Mouse (Mus musculus) left cerebral cortex, adult 2 months (tissue): Measurements from ENCODE around the gene Myo18a. TPM values are rescaled to one million over a fixed set of nuclear protein-coding genes. Genes with fewer than 3 reads are reported as not detected.

Experiments
- DNase-seq, 2 experiments: peaks; one replicate each; pipeline ENCODE4 v3.0.0; 2021 to 2022; ENCODE audit warnings: low spot score in 2 of 2, mixed read lengths in 1 of 2; ENCODE audit errors: extremely low spot score in 1 of 2
- H3K27ac ChIP-seq: fragments of 200-600 bp; 2 replicates; pipeline ENCODE4 v1.8.1; 2022
- H3K4me3 ChIP-seq: fragments of 200-600 bp; 2 replicates; pipeline ENCODE4 v1.8.1; 2022
- CTCF ChIP-seq: fragments of 200-600 bp; IDR thresholded peaks from 2 replicates; pipeline ENCODE4 v1.8.1; 2022; ENCODE audit warnings: antibody characterized with exemption, mild to moderate bottlenecking, moderate library complexity
- intact Hi-C: fragments of 180-260 bp; cut with DNase I; formaldehyde crosslinking; loops from one replicate; pipeline ENCODE4 v1.15.1; 2025
- total RNA-seq, 2 experiments: library from RNA; stranded (reverse); gene quantifications; 2 replicates each; pipeline ENCODE4 v1.2.3; 2021

Myo18a gene
- total RNA-seq, 2 experiments from 2014 or later: 164 to 169 TPM

DNA sequence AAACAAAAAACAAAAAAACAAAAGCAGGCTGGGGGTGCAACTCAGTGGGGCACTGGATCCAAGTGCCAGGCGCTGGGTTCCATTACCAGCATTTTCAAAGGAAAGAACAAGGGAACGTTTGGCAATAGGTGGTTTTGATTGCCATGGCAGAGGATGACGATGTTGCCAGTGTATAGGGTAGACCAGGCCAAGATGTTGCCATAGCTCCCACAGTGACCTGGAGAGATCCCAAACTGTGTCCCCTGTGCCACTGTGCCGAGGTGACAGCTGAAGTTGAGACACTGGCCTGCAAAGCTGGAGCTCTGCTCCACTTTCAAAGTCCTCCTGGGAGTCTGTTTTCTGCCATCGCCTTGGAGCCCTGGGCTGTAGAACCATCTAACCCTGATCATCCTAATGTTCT, 14.1 kb upstream of the Myo18a start:
- DNase-seq: no peak
- H3K4me3 ChIP-seq: no peak overlapping the region
- intact Hi-C loops: no loop called here
- no peak overlapping the region for H3K27ac ChIP-seq
- no peak for TF ChIP-seq CTCF

DNA sequence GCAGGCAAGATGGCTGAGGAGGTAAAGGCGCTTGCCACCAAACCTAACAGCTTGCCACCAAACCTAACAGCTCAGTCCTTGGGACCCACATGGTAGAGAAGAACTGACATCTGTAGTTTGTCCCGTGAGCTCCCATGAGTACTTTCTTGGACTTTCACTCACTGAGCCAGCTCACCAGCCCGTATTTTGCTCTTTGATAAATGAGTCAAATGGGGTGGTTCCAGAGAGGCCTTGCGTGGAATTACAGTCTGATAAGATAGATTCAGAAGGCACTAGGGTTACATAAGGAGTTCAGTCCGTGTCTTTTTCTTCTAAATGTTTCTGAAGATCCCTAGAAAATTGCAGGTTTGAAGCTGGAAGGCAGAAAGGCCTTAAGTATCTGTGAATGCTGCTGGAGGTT, 10.5 kb upstream of the Myo18a start:
- intact Hi-C loops: no loop called here
- no peak for DNase-seq
- Histone ChIP-seq H3K27ac (no peak overlapping the region), H3K4me3 (no peak overlapping the region)
- no peak for TF ChIP-seq CTCF

DNA sequence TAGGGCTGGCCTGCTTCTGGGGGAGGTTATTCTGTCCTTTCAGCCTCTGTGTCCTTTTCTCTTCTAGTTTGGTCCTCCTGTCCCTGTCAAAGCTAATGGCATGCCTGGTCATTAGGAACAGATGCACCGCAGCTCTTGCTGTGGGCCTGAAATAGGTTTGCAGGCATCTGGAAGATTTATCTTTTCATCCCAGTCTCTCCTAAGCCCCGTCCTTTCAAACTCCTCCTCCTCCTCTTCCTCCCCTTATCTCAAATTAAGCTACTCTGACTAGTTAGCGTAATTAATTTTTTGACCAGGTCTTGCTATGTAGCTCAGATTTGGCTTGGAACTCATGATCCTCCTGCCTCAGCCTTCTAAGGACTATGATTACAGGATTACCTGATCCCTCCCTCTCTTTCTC, 9.6 kb upstream of the Myo18a start:
- no peak for DNase-seq
- H3K4me3 ChIP-seq: no peak overlapping the region
- intact Hi-C loops: no loop called here
- no peak for TF ChIP-seq CTCF
- no peak overlapping the region for H3K27ac ChIP-seq

DNA sequence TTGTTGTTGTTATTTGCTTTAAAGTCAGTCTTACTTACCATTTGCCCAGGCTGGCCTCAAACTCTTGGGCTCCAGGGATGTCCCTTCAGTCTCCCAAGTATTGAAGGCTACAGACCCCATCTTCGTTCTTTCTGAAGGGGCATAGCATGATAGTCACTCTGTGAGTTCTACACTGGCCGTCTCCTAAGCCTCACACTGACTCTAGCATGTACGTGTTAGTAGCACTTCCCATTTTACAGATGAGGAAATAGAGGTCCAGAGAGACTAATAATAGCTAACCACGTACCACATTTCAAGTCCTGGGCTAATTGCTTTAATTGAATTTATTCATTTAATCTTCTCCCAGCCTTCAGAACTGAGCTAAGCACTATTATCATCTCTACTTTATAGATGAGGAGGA, 3.0 kb upstream of the Myo18a start:
- Histone ChIP-seq H3K4me3 (no peak overlapping the region), H3K27ac (no peak overlapping the region)
- intact Hi-C loops: no loop called here
- DNase-seq: no peak
- TF ChIP-seq CTCF: no peak

DNA sequence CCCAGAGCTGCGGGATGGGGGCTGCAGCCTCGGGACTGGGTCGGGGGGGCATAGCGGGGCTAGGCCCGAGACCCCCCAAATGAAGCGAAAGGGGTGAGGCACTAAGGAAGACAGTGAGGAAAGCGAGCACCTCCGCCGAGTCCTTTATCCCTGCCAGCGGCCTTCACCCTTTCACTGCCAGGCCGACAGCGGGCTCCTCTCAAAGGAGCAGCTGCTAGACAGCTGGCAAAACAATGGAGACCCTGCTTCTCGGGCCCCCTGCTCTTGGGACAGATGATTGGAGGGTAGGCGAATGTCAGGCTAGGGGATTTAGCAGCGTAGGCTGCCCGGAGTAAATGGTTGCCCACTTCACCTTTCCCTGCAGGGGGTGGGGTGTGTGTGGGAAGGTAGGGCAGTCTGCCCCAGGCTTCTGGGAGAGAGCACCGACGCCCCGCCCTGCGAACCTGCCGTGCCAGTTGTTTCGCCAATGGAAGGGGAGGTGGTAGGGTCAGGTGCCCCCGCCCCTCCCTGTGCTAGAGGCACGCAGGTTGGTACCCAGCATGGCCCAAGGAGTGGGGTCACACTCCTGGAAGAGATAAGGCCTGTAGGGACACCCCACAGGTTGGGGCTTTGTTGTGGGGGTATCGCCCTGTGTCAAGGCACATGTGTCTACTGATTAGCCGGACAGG, 761 bp downstream of the Myo18a start:
- DNase-seq: peak in 1 of 2 experiments; percentile 51
- peak overlapping the region; percentile 97 for H3K27ac ChIP-seq
- peak overlapping the region; percentile 84 for H3K4me3 ChIP-seq
- no peak for TF ChIP-seq CTCF
- intact Hi-C loops: loop anchor here (1.0 kb wide), 1 partner anchor 29 kb away; no protein-coding TSS in a partner anchor

DNA sequence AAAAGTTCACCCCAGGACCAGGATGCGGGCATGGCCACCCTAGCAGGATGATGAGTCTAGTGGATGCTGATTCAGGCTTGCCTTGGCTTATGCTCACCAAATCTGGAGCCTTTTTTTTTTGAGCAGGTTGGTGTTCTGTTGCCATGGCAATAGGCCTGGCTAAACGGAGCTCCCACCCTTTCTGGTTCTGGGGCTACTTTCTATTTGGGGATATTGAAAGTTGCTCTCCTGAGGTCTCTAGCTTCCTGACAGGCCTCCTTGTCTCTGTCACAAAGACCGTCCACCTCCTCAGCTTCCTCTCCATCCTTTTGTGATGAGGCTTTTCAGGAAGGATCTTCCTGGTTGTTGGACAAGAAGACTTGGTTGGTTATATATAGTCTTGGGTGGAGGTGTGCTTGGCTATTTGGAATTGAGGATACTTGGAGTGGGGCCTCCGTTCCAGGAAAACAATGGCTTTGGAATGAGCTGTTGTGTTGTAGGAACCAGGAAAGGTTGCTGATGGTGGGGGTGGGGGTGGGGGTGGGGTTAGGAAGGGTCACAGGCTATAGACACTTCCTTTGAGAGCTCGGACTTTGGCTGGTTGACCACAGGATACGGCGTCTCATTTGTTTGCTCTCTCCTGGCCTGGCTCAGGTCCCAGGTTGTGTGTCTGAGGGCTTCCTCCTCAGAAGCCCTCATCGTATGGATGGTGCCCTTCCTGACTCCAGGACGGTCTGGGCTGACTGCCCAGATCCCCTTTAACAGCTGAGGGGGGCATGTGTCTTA, 1.8 kb downstream of the Myo18a start:
- peak; percentile 38 to 48 for DNase-seq
- intact Hi-C loops: no loop called here
- Histone ChIP-seq H3K27ac (peak overlapping the region; percentile 97), H3K4me3 (peak overlapping the region; percentile 84)
- no peak for TF ChIP-seq CTCF

DNA sequence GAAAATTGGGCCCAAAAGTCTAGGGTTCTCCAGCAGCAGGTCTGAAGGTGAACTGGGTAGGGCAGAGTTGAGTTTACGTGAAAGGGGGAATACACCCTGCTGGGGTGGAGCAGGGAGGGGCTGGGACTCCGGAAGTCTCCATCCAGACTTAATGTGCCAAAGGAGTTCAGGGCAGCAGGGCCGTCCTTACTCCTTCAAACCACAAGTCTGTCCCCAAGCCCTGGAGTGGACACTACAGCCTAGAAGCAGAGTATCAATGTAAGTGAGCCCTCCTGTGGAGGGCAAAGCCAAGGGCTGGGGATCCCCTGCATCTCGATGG, 2.4 kb downstream of the Myo18a start:
- intact Hi-C loops: no loop called here
- H3K27ac ChIP-seq: peak overlapping the region; percentile 97
- peak in 1 of 2 experiments; percentile 15 for DNase-seq
- TF ChIP-seq CTCF: no peak
- peak overlapping the region; percentile 84 for H3K4me3 ChIP-seq

DNA sequence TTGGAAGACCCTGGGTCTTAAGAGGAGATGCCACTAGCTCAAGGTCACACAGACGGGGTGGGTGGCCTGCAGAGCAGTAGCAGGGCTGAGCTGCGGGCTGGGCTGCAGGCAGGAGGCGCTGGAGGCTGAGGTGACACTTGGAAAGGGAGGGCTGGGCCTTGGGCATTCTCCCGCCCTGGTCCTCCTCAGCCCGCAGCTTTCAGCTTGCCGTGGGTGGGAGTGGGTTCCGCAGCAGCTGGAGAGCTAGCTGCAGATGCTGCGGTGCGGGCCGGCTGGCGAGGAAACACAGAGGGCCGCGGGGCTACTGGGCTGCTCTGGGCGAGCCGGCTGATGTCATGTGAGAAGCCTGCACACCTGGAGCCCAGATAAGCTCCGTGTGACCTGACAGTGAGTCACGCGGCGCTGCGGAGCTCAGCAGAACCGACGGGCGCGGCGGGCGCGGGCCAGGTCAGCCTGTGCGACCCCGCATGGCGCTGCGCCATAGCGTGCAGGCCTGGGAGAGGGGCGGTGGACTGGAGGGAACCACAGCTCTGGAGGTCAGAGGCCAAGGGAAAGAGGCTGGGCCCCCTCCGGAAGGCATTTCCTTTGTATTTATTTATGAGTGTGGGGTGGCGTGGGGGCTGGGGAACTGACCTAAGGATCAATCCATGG, 3.4 kb downstream of the Myo18a start:
- Histone ChIP-seq H3K4me3 (peak overlapping the region; percentile 84), H3K27ac (peak overlapping the region; percentile 97)
- intact Hi-C loops: no loop called here
- peak; percentile 50 to 56 for DNase-seq
- peak; percentile 54 for TF ChIP-seq CTCF

DNA sequence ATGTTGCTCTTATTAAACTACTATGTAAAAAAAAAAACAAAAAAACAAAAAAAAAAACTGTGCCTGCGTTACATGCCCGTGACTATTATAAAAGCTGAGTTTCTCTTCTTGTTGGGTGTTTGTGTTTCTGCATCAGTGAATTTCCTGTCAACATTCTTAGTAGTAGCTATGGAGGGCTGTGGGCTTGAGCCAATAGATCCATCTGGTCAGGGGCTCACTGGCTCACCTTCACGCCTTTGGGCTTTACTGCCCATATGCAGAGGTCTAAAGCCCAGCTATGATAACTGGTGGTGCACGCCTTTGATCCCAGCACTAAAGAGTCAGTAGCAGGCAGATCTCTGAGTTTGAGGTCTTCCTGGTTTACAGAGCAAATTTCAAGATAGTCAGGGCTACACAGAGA, 6.5 kb downstream of the Myo18a start:
- H3K4me3 ChIP-seq: no peak overlapping the region
- TF ChIP-seq CTCF: no peak

DNA sequence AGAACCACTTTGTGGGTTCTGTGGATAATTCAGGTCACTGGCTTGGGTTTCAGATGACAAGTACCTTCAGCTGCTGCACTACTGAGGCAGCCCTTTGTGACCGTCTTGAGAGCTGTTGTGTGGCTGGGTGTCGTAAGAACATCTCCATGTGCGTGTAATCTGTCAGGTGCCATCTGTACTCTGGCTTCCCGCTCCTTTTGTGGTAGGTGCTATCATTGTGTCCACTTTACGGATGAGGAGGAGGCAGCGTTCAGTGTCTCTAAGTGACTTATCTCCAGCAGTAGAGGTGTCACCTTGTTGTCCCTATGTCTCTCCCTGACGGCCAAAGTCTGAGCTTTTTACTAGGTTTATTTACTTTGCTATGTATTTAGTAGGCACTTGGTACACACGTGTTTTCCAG, 7.3 kb downstream of the Myo18a start:
- no peak for DNase-seq
- TF ChIP-seq CTCF: no peak
- intact Hi-C loops: no loop called here
- Histone ChIP-seq H3K4me3 (no peak overlapping the region), H3K27ac (no peak overlapping the region)

More for the DNA sequence above, 6.5 kb downstream of the Myo18a start:
- H3K27ac ChIP-seq: no peak overlapping the region
- no peak for DNase-seq
- intact Hi-C loops: no loop called here

DNA sequence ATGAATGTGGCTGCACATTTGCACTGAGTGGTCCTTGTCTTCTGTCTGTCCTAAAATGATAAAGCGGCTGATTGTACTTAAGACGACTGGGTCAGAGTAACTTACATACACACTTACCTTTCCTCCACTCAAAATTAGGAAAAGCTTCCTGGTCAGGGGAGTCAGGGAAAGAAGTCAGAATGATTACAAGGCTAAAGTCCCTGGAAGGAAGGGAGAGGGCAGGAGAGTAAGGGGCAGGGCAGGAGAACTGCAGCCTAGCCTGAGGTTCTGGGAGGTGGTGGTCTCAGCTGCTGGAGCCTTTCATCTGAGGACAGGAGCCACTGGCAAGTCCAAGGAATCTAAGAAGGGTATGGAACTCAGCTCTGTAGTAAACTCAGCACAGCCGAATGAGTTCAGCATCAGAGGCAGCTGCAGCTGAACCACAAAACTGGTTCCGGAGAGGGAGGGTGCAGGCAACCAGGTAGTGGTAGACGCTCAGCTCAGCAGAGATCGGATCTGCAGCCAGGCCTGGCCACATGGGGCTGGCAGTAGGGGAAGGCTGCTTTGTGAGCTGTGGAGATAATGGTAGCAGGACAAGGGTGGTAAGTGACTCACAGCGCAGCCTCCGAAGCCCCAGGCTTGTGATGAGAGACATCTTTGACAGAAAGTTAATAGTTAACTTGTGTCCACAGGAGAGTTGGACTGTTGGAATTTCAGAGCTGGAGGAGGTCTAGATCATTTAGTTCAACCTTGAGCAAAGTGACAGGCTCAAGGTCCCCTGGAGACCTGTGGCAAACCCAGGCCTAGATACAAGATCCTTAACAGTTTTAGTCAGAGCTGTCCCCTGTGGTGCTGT, 9.1 kb downstream of the Myo18a start:
- no peak overlapping the region for H3K27ac ChIP-seq
- intact Hi-C loops: no loop called here
- no peak for DNase-seq
- H3K4me3 ChIP-seq: no peak overlapping the region
- TF ChIP-seq CTCF: no peak
